Mouse (Mus musculus): Measurements from ENCODE around the gene Methig1.
"Not testable (repeated sequence)": the region's sequence is repeated elsewhere in the genome, so short reads cannot be mapped to it uniquely, and the experiment has no call there.

The Methig1 gene

DNA sequence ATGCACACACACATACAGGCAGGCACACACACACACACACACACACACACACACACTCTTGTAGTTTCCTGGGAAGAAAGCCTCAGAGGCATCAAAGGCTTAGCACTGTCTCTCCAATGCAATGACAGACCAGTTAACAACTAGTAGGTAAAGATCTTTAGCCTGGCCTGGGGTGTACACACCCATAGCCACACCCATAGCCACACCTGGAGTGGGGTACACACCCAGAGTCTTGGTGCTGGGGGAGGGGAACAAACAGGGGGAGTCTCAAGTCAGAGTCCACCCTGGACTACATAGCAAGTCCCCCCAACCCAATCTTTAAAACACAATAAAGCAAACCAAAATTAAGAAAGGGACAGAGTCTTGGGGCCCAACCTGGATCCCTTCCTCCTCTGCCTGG is 15.6 kb upstream of the Methig1 start:
- not testable (repeated sequence) for DNase-seq (ENCODE audit: low read depth, low spot score)

DNA sequence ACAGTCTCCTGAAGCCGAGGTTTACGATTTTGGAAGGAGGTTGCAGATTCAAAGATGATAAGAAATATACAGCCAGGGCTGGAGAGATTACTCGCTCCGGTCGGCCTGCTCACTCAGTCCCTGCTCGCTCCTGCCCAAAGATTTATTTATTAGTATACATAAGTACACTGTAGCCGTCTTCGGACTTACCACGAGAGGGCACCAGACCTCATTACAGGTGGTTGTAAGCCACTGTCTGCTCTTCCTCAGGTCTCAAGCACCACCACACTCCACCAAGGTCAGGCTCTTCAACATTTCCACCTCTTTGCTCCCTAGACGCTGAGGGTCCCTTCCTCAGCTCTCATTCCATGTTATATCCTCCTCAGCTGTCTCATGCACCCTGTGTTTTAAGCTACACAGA is 15.1 kb upstream of the Methig1 start:
- not testable (repeated sequence) for DNase-seq (ENCODE audit: low read depth, low spot score)

DNA sequence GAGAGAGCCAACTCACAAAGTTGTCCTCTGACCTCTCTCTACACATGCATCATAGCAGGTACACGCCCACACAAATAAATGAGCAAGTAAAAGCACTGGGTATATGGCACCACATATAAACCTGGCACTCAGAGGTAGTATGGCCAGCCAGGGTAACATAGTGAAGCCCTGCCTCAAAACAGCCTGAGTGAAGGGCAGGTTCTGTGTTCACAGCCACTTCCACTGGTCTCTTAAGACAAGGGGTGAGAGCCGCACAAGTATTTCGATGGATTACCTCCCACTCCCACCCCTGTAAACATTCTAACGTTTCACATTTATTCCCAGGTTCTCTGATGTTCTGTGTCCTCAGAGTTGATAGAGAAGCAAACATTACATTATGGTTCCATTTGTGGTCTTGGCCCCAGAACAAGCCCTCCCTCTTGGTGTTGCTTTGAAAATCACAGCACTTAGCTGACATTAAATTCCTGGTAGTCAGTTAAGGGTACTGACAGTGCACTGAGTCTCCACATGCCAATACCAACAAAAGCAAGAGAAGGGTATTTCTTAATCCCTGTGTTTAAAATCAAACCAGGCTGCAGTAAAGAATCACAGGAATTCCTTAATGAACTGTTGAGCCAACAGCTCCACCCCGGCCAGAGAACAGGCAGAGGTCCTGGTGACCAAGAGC is 11.5 kb upstream of the Methig1 start:
- not testable (repeated sequence) for DNase-seq (ENCODE audit: low read depth, low spot score)

GRCm38 (mm10) chr15:100345484-100345883 is 7.5 kb upstream of the Methig1 start:
- DNase-seq (ENCODE audit: low read depth, low spot score), result no peak

- no peak for DNase-seq (ENCODE audit: low read depth, low spot score)
These were observed 6.2 kb upstream of the Methig1 start for GRCm38 (mm10) chr15:100346761-100347160.

DNA sequence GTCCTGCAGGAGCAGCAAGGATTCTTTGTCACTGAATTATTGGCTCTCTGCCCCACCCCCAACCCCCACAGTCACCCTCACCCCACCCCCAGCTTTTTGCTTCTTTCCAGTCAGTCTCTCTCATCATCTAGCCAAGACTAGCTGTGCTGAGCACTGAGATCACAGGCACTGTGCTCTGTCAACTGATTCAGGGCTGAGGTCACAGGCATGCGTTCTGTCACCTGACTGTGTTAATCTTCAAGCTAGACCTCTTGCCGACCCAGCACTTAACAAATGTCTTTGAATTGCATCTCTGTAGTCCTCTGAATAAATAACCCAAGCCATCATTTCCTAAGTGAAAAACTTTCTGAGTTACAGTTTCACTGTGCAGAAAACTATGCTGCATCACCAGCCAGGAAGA is 3.5 kb upstream of the Methig1 start:
- DNase-seq (ENCODE audit: low read depth, low spot score), result no peak

DNA sequence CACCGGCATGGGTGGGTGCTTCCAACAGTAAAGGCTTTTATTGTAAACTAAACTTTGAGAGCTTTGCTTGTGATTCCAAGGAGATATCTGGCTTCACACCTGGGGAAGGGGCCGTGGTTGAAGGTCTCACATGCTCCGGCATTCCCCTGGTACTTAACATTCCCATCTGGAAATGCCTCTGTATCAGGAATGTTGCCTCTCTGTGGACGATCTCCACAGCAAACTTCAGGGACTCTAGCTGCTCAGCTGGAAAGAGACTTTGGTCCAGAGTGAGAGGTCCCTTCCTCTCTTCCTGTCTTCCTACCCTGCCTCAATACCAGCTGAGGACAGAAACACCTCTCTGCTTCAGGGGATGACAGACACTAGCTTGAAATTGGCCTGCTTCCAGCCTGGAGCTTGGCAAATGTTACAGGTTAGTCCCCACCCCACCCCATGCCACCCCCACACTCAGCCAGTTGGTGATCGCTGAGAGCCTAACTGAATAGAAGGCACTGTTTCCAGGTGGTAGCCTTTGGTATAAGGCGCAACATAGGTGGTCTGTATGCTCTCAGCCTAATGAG is 1.4 kb upstream of the Methig1 start:
- DNase-seq (ENCODE audit: low read depth, low spot score), result no peak

DNA sequence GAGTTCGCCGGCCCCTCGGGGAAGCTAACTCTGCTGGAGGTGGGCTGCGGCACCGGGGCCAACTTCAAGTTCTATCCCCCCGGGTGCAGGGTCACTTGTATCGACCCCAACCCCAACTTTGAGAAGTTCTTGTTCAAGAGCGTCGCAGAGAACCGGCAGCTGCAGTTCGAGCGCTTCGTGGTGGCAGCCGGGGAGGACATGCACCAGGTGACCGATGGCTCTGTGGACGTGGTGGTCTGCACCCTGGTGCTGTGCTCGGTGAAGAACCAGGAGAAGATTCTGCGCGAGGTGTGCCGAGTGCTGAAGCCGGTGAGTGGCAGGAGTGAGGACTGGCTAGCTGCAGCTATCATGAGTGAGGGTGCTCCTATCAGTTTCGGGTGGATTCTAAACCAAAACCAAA is 450 bp downstream of the Methig1 start:
- not testable (repeated sequence) for DNase-seq (ENCODE audit: low read depth, low spot score)

GRCm38 (mm10) chr15:100355876-100356275 is 2.9 kb downstream of the Methig1 start:
- no peak for DNase-seq (ENCODE audit: low read depth, low spot score)

DNA sequence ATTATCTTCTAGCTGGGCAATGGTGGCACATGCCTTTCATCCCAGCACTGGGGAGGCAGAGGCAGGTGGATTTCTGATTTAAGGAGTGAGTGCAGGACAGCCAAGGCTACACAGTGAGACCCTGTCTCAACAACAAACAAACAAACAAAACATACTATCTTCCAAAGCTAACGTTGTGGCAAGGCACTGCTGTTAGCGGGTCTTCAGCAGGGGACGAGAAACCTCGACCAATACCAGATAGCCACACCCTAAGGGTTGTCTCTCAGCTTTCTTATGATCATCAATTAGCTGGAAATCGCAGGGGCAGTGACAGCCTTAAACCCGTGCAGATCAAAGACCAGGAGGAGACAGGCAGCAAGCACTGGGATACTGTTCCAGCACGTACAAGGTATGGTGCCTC is 11.3 kb downstream of the Methig1 start, which contains the start of gene Higd1c:
Gene Higd1c, plus strand, starts transcription at position 301 of the 400 bp plus-strand sequence.
- DNase-seq (ENCODE audit: low read depth, low spot score), result no peak

DNA sequence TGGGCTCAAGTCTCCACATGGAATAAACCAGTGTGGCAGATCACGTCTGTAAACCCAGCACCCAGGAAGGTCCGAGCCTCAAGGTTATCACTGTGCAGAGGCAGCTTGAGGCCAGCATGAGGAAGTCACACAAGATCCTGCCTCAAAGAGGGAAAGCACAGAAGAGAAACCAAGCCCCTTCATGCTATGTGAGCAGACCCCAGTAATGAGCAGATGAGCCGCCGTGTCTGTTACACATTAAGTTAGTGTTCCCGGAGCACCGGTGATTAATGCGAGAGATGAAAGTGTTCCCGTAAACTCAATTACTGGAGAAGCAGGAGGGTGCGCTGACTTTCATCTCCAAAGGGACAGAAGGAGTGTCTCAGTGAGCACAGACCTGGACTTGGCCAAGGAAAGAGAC is 13.0 kb downstream of the Methig1 start:
- not testable (repeated sequence) for DNase-seq (ENCODE audit: low read depth, low spot score)

DNA sequence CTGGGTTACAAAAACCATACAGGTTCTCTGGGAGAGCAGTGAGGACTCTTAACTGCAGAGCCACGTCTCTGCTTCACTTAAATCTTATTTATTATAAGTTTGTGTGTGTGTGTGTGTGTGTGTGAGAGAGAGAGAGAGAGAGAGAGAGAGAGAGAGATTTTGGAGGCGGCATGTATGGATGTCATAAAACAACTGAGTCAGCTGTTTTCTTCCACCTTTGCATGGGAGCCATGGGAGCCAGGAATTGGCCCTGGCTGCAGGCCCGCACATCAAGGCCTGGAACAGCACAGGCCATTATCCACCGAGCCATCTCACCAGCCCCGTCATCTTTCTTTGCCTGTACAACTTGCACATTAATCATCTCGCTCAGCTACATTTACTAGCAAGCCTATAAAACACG is 14.2 kb downstream of the Methig1 start:
- no peak for DNase-seq (ENCODE audit: low read depth, low spot score)

DNA sequence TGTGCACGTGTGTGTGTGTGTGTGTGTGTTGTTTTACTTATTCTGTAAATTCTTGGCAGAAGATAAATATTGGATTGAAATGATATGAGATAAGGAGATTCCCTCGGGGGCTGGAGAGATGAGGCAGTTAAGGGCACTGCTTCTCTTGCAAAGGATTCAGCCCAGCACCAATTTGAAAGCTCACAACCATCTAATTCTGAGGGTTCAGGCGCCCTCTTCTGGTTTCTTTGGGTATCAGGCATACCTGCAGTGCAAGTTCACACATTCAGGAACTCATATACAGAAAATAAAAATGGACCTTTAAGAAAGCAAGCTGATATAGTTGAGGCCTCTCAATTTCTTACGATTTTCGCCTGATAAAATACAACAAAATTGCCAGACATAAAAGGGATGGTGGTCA is 22.1 kb downstream of the Methig1 start:
- peak; percentile 40 for DNase-seq (ENCODE audit: low read depth, low spot score)

DNA sequence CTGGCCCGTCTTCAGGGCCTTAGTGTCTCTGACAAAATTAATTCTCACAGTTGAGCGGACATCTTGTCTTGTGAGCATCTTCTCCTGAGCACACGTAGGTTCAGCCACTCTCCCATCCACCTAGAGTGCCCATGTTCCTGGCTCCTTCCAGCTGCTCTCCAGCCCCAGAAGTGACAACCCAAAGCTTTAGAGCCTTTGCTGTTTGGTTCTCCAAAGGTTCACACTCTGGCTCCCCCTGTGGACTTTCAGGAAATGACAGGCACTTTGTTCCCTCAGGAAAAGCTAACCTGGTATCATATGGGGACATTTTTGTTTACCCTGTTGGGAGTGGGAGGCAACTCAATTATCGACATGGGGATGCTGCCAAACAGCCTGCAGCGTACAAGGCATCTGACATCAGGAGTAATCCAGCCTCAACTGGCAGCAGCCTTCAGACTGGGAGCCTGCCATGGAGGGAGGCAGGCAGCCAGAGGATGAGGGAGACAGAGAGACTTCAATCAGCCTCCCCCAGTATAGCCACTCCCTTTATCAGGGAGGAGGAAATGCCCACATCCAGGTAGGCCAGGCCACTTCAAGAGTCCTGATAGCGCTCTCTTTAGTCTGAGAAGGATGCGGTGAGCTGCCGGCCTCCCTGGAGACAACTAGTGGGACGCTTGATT is 25.0 kb downstream of the Methig1 start:
- DNase-seq (ENCODE audit: low read depth, low spot score), result not testable (repeated sequence)

DNA sequence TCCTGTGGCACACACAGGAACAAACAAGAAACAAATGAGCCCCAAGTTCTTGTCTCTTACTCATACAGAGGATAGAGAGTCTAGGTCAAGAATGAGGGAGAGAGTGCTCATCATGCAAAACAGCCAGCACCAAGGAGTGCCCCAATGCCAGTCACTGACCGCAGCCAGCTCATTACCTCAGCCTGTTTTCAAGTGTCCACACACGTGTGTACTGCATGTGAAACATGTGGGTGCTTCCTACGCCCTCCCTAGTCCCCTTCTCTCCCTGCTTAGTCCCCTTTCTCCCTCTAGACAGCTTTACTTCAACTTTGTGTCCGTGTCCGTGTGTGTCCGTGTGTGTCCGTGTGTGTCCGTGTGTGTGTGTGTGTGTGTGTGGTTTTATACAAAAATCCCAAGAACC is 26.7 kb downstream of the Methig1 start:
- no peak for DNase-seq (ENCODE audit: low read depth, low spot score)

- DNase-seq (ENCODE audit: low read depth, low spot score), result no peak
These were observed 27.2 kb downstream of the Methig1 start for GRCm38 (mm10) chr15:100380104-100380503.

- DNase-seq (ENCODE audit: low read depth, low spot score), result no peak
These were observed 32.8 kb downstream of the Methig1 start for GRCm38 (mm10) chr15:100385705-100386104.

GRCm38 (mm10) chr15:100387544-100388223 is 34.7 kb downstream of the Methig1 start:
- DNase-seq (ENCODE audit: low read depth, low spot score), result no peak

DNA sequence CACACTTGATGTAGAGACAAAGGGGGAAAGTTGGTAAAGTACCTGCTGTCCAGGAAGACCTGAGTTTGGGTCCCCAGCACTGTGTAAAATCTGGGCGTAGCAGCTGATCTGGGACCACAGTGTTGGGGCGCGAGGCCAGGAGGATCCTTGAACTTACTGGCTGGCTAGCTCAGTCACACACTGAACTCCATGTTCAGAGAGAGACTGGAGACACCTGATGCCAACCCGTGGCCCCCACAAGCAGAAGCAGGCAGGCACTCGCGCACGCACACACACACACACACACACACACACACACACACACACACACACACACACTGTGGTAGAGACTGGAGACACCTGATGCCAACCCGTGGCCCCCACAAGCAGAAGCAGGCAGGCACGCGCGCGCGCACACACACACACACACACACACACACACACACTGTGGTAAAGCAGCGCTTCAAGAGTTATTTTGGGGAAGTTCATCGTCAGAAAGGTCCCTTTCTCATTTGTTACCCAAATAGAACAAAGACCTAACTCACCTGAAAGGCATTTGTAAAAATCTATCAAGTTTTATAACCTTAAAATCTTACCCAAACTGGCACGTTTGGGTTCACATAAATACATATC is 35.4 kb downstream of the Methig1 start:
- DNase-seq (ENCODE audit: low read depth, low spot score), result no peak

- DNase-seq (ENCODE audit: low read depth, low spot score), result no peak
These were observed 35.9 kb downstream of the Methig1 start for GRCm38 (mm10) chr15:100388886-100389285.

DNA sequence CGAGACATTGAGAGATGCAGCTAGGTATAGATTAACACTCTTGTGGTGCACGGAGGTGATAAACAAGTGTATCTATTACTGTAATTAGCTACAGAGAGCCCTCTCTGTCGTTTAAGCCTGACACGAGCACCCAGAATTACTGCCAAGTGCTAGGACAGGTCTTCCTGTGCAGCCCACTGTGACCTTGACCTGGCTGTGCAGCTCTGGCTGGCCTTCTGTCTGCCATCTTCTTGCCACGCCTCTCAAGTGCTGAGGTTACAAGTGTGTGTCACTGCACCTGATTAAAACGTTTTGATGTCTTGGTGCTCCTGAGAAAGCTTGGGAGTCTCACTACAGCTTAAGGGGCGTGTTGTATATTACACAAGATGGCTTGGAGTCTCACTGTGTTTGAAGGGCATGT is 38.1 kb downstream of the Methig1 start:
- no peak for DNase-seq (ENCODE audit: low read depth, low spot score)

DNA sequence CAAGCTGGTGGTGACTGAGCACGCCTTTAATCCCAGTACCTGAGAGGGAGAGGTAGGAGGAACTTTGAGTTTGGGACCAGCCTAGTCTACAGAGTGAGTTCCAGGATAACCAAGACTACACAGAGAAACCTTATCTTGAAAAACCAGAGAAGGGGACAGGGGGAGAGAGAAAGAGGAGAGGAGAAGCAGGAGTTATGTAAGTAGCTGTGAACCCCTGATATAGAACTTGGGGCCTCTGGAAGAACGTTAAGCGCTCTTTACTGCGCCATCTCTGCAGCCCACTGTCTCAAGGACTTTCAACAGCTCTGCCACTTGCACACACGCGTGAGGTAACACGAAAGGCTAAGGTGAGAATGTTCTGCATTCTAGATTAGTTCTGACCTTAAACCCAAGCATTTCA is 38.6 kb downstream of the Methig1 start:
- DNase-seq (ENCODE audit: low read depth, low spot score), result no peak
